Mouse (Mus musculus) heart, adult 2 months (tissue): ENCODE measurements around the gene Pacrg.

Source experiments
- CTCF ChIP-seq: fragments of 200-600 bp; IDR thresholded peaks from 2 replicates; pipeline ENCODE4 v1.8.1; 2022; ENCODE audit warnings: antibody characterized with exemption, mild to moderate bottlenecking, moderate library complexity
- EP300 ChIP-seq: fragments of 200-500 bp; IDR thresholded peaks from 2 replicates; pipeline ENCODE4 v1.6.1; 2011; ENCODE audit warnings: low read depth, low read length, control low read depth; ENCODE audit not compliant: insufficient read depth

- TF ChIP-seq CTCF (no peak), EP300 (no peak)
Observed at GRCm38 (mm10) chr17:10597741-10598140, 242.4 kb downstream of the Pacrg start.
